Mouse (Mus musculus): ENCODE measurements around the gene Rasgrp3. TPM values are rescaled to one million over a fixed set of nuclear protein-coding genes. Genes with fewer than 3 reads are reported as not detected.

Gene Rasgrp3
- total and polyA plus RNA-seq, 2 experiments from 2014 or later = 4.4 to 5.5 TPM

- Histone ChIP-seq H3K9ac (no peak overlapping the region), H3K36me3 (ENCODE audit: insufficient read depth) (no peaks in the 10 kb centered on the region)
Measured at GRCm38 (mm10) chr17:75516591-75516990, 80.9 kb downstream of the Rasgrp3 start.

DNA sequence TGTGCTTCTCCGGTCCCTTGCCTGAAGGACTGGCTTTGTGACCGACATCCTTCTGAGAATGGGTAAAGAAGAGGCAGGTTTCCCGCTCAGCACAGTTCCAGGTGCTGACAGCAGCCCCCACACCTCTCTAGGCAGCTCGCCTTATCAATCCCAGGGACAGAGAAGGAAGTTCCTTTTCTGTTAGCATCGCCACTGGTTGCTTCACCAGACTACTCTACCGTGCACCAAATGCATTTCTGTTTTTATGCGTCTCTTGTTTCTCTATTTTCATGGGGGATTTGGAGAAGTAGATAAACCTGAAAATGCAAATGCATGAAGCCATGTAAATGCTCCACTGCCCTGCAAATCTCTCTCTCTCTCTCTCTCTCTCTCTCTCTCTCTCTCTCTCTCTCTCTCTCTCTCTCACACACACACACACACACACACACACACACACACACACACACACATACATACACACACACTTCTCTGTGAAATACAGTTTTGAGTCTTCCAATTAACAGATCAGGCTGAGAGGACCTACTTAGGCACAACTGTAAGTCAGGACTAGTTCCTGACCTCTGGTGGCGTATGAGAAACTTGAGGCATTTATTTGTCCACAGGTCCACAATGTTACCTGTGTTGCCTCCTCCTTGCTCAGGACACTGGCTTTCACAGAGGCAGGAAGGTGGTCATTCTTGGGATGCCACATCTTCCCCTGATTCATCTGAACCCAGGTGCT lies 82.6 kb downstream of the Rasgrp3 start:
- Histone ChIP-seq H3K4me2 (ENCODE audit: low read depth) (no peak overlapping the region), H3K36me3 (ENCODE audit: insufficient read depth) (no peaks in the 10 kb centered on the region), H3K27me3 (ENCODE audit: insufficient read depth, low read length) (no peaks in the 10 kb centered on the region), H3K9me3 (ENCODE audit: low read length) (no peaks in the 10 kb centered on the region), H3K27ac (ENCODE audit: low read depth, low read length) (no peak overlapping the region), H3K9ac (no peak overlapping the region), H3K4me3 (ENCODE audit: low read depth, low read length) (no peak overlapping the region), H3K4me1 (ENCODE audit: insufficient read depth) (no peaks in the 10 kb centered on the region)
- WGBS = 57% methylated on average over 8 of the region's 8 CpGs
- ATAC-seq (no peak), DNase-seq (no peak)
- TF ChIP-seq CTCF (IDR thresholded peaks at IDR 0.05; ENCODE audit: low read depth) = no peak

More at GRCm38 (mm10) chr17:75516591-75516990, 80.9 kb downstream of the Rasgrp3 start:
- no peak for ATAC-seq
- H3K27me3 ChIP-seq (ENCODE audit: insufficient read depth, low read length) = no peaks in the 10 kb centered on the region
- no peaks in the 10 kb centered on the region for H3K4me1 ChIP-seq (ENCODE audit: insufficient read depth)
- H3K4me3 ChIP-seq (ENCODE audit: low read depth, low read length) = no peak overlapping the region
- 81% methylated on average over 4 of the region's 4 CpGs for WGBS
- no peak for TF ChIP-seq CTCF (IDR thresholded peaks at IDR 0.05; ENCODE audit: low read depth)
- no peaks in the 10 kb centered on the region for H3K9me3 ChIP-seq (ENCODE audit: low read length)
- H3K4me2 ChIP-seq (ENCODE audit: low read depth) = no peak overlapping the region
- no peak for DNase-seq
- H3K27ac ChIP-seq (ENCODE audit: low read depth, low read length) = no peak overlapping the region

DNA sequence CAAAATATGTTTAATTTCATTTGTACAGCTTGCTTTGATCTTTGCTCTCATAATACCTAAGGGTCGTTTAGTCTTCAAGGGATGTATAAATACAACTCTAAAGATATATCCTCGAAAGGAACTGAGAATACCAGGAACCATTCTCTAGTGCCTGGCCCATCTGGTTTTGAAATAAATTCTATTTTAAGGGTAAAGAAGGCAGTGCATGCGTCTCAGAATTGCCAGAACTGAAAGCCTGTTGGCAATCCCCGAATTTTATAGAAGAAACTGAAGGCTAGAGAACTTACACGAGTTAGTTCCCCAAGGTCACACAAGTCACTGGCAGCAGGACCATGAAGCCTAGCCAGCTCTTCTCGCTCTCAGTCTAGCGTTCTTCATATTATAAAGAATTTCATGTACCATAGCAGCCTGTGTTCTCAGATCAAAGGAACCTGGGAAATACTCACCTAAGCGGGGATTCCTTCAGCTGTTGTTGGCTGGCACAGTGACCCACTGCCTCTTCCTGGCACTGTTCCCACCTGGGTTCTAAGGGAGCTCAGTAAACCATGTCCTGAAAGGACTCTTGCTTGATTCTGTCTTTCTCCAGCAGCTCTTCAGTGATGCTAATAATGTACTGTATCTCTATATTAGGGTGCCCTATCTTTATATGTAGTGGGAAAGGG lies 83.7 kb downstream of the Rasgrp3 start:
- no peak overlapping the region for H3K9ac ChIP-seq
- no peak overlapping the region for H3K4me3 ChIP-seq (ENCODE audit: low read depth, low read length)
- H3K4me2 ChIP-seq (ENCODE audit: low read depth) = no peak overlapping the region
- DNase-seq (peak; percentile 30), ATAC-seq (0 out of 2 replicates have a peak, but pooled peaks have one; percentile 23)
- TF ChIP-seq CTCF (IDR thresholded peaks at IDR 0.05; ENCODE audit: low read depth) = no peak
- H3K4me1 ChIP-seq (ENCODE audit: insufficient read depth) = no peaks in the 10 kb centered on the region
- H3K27me3 ChIP-seq (ENCODE audit: insufficient read depth, low read length) = no peaks in the 10 kb centered on the region
- no peaks in the 10 kb centered on the region for H3K9me3 ChIP-seq (ENCODE audit: low read length)
- H3K36me3 ChIP-seq (ENCODE audit: insufficient read depth) = no peaks in the 10 kb centered on the region
- WGBS = 65% methylated on average over 8 of the region's 8 CpGs
- H3K27ac ChIP-seq (ENCODE audit: low read depth, low read length) = no peak overlapping the region

- Histone ChIP-seq H3K9ac (no peak overlapping the region), H3K27me3 (ENCODE audit: insufficient read depth, low read length) (no peaks in the 10 kb centered on the region), H3K27ac (ENCODE audit: low read depth, low read length) (no peak overlapping the region), H3K4me1 (ENCODE audit: insufficient read depth) (no peaks in the 10 kb centered on the region), H3K36me3 (ENCODE audit: insufficient read depth) (no peaks in the 10 kb centered on the region), H3K4me3 (ENCODE audit: low read depth, low read length) (no peak overlapping the region), H3K4me2 (ENCODE audit: low read depth) (no peak overlapping the region), H3K9me3 (ENCODE audit: low read length) (no peaks in the 10 kb centered on the region)
- DNase-seq = no peak
- whole genome bisulfite sequencing = 16% methylated on average over 6 of the region's 6 CpGs
- no peak for TF ChIP-seq CTCF (IDR thresholded peaks at IDR 0.05; ENCODE audit: low read depth)
- no peak for ATAC-seq
Measured at GRCm38 (mm10) chr17:75521236-75521842, 85.6 kb downstream of the Rasgrp3 start.

DNA sequence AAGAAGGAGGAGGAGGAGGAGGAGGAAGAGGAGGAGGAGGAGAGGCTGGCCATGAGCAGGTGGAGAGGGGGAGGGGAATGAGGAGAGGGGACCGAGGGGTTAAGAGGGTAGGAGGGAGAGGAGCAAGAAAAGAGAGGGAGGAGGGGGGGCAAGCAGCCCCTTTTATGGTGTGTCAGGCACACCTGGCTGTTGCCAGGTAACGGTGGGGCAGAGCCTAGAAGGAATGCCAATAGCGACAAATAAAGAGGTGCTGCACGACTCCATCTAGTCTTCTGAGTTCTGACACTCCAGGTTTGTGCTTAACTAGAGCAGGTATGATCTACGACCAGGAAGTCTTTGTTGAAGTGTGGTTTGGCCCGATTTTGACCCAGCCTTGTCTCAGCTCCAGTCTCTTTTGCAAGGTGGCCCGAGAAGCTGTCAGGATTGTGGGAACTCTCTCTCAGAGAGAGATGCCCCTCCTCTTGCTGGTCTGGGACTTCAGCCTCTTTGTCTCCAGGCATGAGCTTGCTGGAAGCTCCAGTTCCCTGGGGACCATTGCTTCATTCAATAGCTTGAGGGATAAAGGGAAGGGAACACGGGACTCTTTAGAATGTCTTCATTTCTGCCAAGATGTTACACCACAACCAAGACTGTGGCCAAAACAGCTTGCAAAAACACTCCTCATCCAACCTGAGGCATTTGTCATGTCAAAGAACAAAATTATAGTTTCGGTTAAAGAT lies 86.8 kb downstream of the Rasgrp3 start:
- Histone ChIP-seq H3K4me2 (ENCODE audit: low read depth) (no peak overlapping the region), H3K27ac (ENCODE audit: low read depth, low read length) (no peak overlapping the region), H3K9ac (no peak overlapping the region), H3K27me3 (ENCODE audit: insufficient read depth, low read length) (no peaks in the 10 kb centered on the region), H3K9me3 (ENCODE audit: low read length) (no peaks in the 10 kb centered on the region), H3K36me3 (ENCODE audit: insufficient read depth) (no peaks in the 10 kb centered on the region), H3K4me1 (ENCODE audit: insufficient read depth) (no peaks in the 10 kb centered on the region), H3K4me3 (ENCODE audit: low read depth, low read length) (no peak overlapping the region)
- WGBS = 29% methylated on average over 9 of the region's 9 CpGs
- no peak for TF ChIP-seq CTCF (IDR thresholded peaks at IDR 0.05; ENCODE audit: low read depth)
- ATAC-seq = peak; percentile 40; the same call in 1 of the 2 replicates
- no peak for DNase-seq

DNA sequence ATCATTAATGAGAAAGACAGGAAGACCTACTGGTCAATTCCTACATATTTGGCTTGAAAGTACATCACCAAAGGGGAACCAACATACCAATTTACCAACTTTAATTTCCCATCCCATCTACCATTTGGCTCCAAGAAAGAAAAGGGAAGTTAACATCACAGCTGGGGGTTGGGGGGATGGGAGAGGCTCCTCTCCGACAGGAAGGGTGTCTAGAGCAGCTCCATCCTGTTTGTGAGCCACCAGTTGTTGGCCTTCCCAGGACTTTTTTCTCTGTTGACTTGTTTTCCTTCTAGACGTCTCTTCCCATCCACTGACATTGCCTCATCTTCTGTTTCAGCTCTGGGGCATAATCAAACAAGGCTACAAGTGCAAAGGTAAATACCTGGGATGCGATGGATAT lies 88.1 kb downstream of the Rasgrp3 start:
- Histone ChIP-seq H3K9ac (no peak overlapping the region), H3K27me3 (ENCODE audit: insufficient read depth, low read length) (no peaks in the 10 kb centered on the region), H3K4me3 (ENCODE audit: low read depth, low read length) (no peak overlapping the region), H3K27ac (ENCODE audit: low read depth, low read length) (no peak overlapping the region), H3K9me3 (ENCODE audit: low read length) (no peaks in the 10 kb centered on the region), H3K4me1 (ENCODE audit: insufficient read depth) (no peaks in the 10 kb centered on the region), H3K36me3 (ENCODE audit: insufficient read depth) (no peaks in the 10 kb centered on the region), H3K4me2 (ENCODE audit: low read depth) (no peak overlapping the region)
- WGBS = 65% methylated on average over 3 of the region's 3 CpGs
- TF ChIP-seq CTCF (IDR thresholded peaks at IDR 0.05; ENCODE audit: low read depth) = no peak
- ATAC-seq = no peak
- DNase-seq = no peak

Data from forebrain, postnatal 0 days (tissue).